Mouse (Mus musculus) left cerebral cortex, adult 11 months (tissue): ENCODE data around the gene Svip.

Experiments
- DNase-seq: peaks from one replicate; pipeline ENCODE4 v3.0.0; 2022; ENCODE audit warnings: low spot score

Svip gene

GRCm38 (mm10) chr7:51960698-51961374 lies 45.0 kb downstream of the Svip start:
- DNase-seq, result no peak

- DNase-seq, result no peak
Observed at GRCm38 (mm10) chr7:51957766-51958165, 48.1 kb downstream of the Svip start.

DNA sequence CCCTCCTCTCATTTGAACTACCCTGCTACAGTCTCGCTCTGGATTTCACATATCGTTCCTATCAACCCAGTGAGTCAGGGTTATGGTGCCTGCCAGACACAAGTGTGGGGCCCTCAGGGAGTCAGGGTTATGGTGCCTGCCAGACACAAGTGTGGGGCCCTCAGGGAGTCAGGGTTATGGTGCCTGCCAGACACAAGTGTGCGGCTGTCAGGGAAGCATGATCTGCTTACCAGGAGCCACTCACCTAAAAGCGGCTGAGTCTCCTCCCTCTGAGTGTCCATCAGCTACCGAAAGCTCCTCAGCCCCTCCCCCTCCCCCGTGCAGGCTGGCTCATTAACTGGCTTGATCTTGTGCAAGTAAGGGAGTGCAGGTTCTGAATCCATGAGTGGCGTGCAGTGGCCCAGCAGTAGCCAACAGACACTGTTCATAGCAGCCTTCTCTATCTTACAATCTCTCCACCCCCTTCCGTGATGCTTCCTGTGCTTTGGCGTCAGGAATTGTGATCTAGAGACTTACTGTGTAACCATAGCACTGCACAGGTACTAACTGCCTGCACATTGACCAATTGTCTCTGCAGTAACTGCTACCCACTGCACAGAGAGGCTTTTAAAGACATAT lies 50.3 kb downstream of the Svip start:
- no peak for DNase-seq
